Mouse (Mus musculus): Measurements from ENCODE around the gene Gramd4.
"Not testable (repeated sequence)": the region's sequence is repeated elsewhere in the genome, so short reads cannot be mapped to it uniquely, and the experiment has no call there.

Gramd4 gene

GRCm38 (mm10) chr15:86090578-86090977 lies 33.1 kb downstream of the Gramd4 start:
- no peak for DNase-seq (ENCODE audit: low spot score)

- no peak for DNase-seq (ENCODE audit: low spot score)
These were observed 33.9 kb downstream of the Gramd4 start for GRCm38 (mm10) chr15:86091201-86091997.

GRCm38 (mm10) chr15:86091998-86092670 lies 34.6 kb downstream of the Gramd4 start:
- no peak for DNase-seq (ENCODE audit: low spot score)

- no peak for DNase-seq (ENCODE audit: low spot score)
These were observed 35.7 kb downstream of the Gramd4 start for GRCm38 (mm10) chr15:86093236-86093635.

- no peak for DNase-seq (ENCODE audit: low spot score)
These were observed 37.0 kb downstream of the Gramd4 start for GRCm38 (mm10) chr15:86094324-86095121.

- DNase-seq (ENCODE audit: low spot score): no peak
These were observed 38.5 kb downstream of the Gramd4 start for GRCm38 (mm10) chr15:86095722-86096603.

- not testable (repeated sequence) for DNase-seq (ENCODE audit: low spot score)
These were observed 39.1 kb downstream of the Gramd4 start for GRCm38 (mm10) chr15:86096604-86097020.

GRCm38 (mm10) chr15:86097871-86098270 lies 40.4 kb downstream of the Gramd4 start:
- no peak for DNase-seq (ENCODE audit: low spot score)

GRCm38 (mm10) chr15:86101585-86101984 lies 44.1 kb downstream of the Gramd4 start:
- no peak for DNase-seq (ENCODE audit: low spot score)

GRCm38 (mm10) chr15:86102308-86102707 lies 44.8 kb downstream of the Gramd4 start:
- DNase-seq (ENCODE audit: low spot score): no peak

GRCm38 (mm10) chr15:86104401-86105344 lies 47.2 kb downstream of the Gramd4 start:
- no peak for DNase-seq (ENCODE audit: low spot score)

- DNase-seq (ENCODE audit: low spot score): no peak
These were observed 47.8 kb downstream of the Gramd4 start for GRCm38 (mm10) chr15:86105345-86105697.

GRCm38 (mm10) chr15:86105751-86106150 lies 48.3 kb downstream of the Gramd4 start:
- no peak for DNase-seq (ENCODE audit: low spot score)

GRCm38 (mm10) chr15:86107831-86108471 lies 50.5 kb downstream of the Gramd4 start:
- DNase-seq (ENCODE audit: low spot score): no peak

- DNase-seq (ENCODE audit: low spot score): no peak
These were observed 51.8 kb downstream of the Gramd4 start for GRCm38 (mm10) chr15:86109245-86109644.

- DNase-seq (ENCODE audit: low spot score): no peak
These were observed 52.2 kb downstream of the Gramd4 start for GRCm38 (mm10) chr15:86109650-86110211.

- DNase-seq (ENCODE audit: low spot score): no peak
These were observed 53.0 kb downstream of the Gramd4 start for GRCm38 (mm10) chr15:86110361-86111103.

- peak; percentile 38 for DNase-seq (ENCODE audit: low spot score)
These were observed 55.3 kb downstream of the Gramd4 start for GRCm38 (mm10) chr15:86112707-86113341.

Data from embryo, embryonic 10 days (tissue).